Mouse (Mus musculus): ENCODE measurements around the gene Baiap2. TPM values are rescaled to one million over a fixed set of nuclear protein-coding genes. Genes with fewer than 3 reads are reported as not detected.

Baiap2 gene
- polyA plus RNA-seq, 1 experiment from 2014 or later, result 22.3 TPM

DNA sequence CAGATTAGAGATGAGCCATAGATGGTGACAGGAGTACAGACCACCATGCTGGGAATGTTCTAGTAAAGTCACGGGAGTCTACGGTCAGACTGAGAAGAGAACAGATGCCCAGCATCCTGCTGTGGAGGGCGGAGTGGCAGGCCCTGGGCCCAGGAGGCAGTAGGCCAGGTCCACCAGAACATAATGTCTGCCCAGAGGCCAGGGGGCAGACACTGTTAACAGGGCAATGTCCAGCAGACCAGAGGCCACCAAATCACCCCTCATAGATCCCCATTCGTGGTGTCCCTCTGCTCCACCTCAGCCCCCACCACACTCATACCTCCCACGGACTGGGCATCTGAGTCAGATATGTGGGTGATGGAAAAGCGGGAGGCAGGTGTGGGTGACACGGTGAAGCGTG lies 66.4 kb downstream of the Baiap2 start:
- 67% methylated on average over 8 of the region's 8 CpGs for WGBS
- Histone ChIP-seq H3K27me3 (peaks cover 21% of the 10 kb centered on the region), H3K4me1 (peaks cover 23% of the 10 kb centered on the region), H3K9ac (no peak overlapping the region), H3K4me2 (no peak overlapping the region), H3K4me3 (replicated peaks) (no peak overlapping the region), H3K27ac (no peak overlapping the region), H3K9me3 (replicated peaks) (no peaks in the 10 kb centered on the region), H3K36me3 (peaks cover 4% of the 10 kb centered on the region)
- no peak for ATAC-seq (replicated peaks; ENCODE audit: low FRiP score)

GRCm38 (mm10) chr11:120009937-120010336 lies 67.4 kb downstream of the Baiap2 start:
- Histone ChIP-seq H3K9me3 (replicated peaks) (no peaks in the 10 kb centered on the region), H3K27ac (no peak overlapping the region), H3K36me3 (peaks cover 4% of the 10 kb centered on the region), H3K4me3 (replicated peaks) (no peak overlapping the region), H3K4me1 (peaks cover 23% of the 10 kb centered on the region), H3K9ac (no peak overlapping the region), H3K4me2 (no peak overlapping the region), H3K27me3 (peaks cover 21% of the 10 kb centered on the region)
- WGBS, result 82% methylated on average over 20 of the region's 20 CpGs
- ATAC-seq (replicated peaks; ENCODE audit: low FRiP score), result no peak

- H3K9ac ChIP-seq, result 0 out of 2 replicates have a peak overlapping the region, but pooled peaks have one; percentile 21
These were observed 68.7 kb downstream of the Baiap2 start for GRCm38 (mm10) chr11:120011114-120011760.

DNA sequence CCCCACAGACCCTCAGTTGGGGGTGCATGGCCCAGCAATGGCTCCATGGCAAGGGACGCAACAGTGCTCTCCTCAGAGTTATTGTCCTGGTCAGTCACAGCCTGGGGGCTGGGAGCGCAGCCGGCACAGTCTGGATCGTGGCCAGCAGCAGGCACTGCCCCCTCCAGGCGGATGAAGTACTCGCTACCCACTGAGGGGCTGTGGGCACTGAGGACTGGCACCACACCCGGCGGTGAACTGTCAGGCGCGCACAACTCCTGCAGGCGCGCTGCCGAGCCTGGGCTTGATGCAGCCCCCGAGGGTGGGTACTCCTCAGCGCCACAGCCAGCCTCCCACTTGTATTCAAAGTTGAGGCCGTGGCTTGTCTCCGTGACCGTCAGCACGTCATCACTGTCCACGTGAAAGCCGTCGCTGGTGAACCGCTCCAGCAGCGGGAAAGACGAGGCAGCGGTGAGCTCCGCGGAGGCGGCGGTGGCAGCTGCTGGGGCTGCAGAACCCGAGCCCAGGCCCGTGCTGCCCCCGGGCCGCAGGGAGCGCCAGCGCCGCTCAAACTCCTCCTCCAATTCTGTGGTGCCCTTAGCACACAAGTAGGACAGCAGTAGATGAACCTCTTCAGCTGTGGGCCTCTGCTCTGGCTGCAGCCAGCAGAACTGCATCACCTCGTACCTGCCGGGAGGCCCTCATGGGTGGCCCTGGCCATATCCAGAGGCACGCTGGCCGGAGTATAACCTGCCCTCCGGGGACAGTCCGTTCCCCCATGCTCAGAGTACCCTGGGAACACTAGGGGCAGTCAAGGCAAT lies 69.4 kb downstream of the Baiap2 start:
- H3K4me2 ChIP-seq, result peak overlapping the region; percentile 51
- H3K4me3 ChIP-seq (replicated peaks), result peak overlapping the region; percentile 21; the same call in 1 of the 2 replicates
- peak; percentile 17; the same call in 1 of the 2 replicates for ATAC-seq (replicated peaks; ENCODE audit: low FRiP score)
- no peaks in the 10 kb centered on the region for H3K9me3 ChIP-seq (replicated peaks)
- H3K27ac ChIP-seq, result no peak overlapping the region
- WGBS, result 40% methylated on average over 43 of the region's 43 CpGs
- peaks cover 21% of the 10 kb centered on the region for H3K27me3 ChIP-seq
- H3K9ac ChIP-seq, result 0 out of 2 replicates have a peak overlapping the region, but pooled peaks have one; percentile 21
- peaks cover 23% of the 10 kb centered on the region for H3K4me1 ChIP-seq
- no peaks in the 10 kb centered on the region for H3K36me3 ChIP-seq

More at GRCm38 (mm10) chr11:120011114-120011760, 68.7 kb downstream of the Baiap2 start:
- no peak for ATAC-seq (replicated peaks; ENCODE audit: low FRiP score)
- Histone ChIP-seq H3K4me2 (peak overlapping the region; percentile 51), H3K9me3 (replicated peaks) (no peaks in the 10 kb centered on the region), H3K27me3 (peaks cover 21% of the 10 kb centered on the region), H3K4me3 (replicated peaks) (0 out of 2 replicates have a peak overlapping the region, but pooled peaks have one; percentile 21), H3K27ac (no peak overlapping the region), H3K4me1 (peaks cover 23% of the 10 kb centered on the region), H3K36me3 (peaks cover 4% of the 10 kb centered on the region)
- WGBS, result 67% methylated on average over 11 of the region's 11 CpGs

DNA sequence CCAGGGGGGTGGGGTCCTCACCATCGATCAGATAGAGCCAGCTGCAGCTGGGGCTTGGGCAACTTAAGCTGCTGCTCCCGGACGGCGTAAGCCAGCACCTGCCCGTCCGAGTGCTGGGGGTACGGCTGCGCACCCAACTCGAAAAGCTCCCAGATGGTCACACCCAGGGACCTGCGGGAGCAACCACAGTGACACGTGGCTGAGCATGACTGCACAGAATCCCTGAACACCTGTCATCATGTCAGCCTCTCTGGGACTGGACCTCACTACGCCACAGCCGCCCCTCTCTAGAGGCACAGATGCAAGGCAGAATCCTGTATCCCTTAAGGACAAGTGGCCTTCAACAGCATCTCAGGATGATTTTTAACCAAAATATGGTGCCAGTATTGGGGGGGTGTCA lies 70.1 kb downstream of the Baiap2 start:
- H3K27me3 ChIP-seq, result peaks cover 21% of the 10 kb centered on the region
- ATAC-seq (replicated peaks; ENCODE audit: low FRiP score), result 0 out of 2 replicates have a peak, but pooled peaks have one; percentile 11
- H3K4me2 ChIP-seq, result no peak overlapping the region
- no peak overlapping the region for H3K9ac ChIP-seq
- H3K4me1 ChIP-seq, result peaks cover 23% of the 10 kb centered on the region
- H3K27ac ChIP-seq, result no peak overlapping the region
- no peaks in the 10 kb centered on the region for H3K36me3 ChIP-seq
- H3K9me3 ChIP-seq (replicated peaks), result no peaks in the 10 kb centered on the region
- 83% methylated on average over 13 of the region's 13 CpGs for WGBS
- H3K4me3 ChIP-seq (replicated peaks), result no peak overlapping the region

DNA sequence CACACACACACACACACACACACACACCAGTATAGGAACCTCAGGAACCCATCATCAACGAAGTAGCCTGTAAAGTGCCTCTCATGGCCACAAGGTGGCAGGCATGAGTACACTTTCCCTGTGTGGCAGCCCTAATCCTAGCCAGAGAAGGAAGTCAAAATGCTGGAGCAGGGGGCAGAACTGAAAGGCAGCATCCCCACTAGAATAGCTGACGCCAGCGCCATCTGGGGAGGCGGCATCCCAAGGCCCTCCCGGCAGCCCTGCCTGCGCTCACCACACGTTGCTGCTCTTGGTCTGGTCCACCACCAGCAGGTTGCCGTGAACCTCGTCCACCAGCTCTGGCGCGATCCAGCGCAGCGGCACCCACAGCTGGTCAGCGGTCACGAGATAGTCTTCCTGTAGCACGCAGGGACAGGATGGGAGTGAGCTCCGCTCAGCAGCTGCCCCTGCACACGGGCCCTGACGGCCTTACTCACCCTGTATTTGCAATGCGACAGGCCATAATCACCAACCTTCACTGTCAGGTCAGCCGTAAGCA lies 70.7 kb downstream of the Baiap2 start:
- Histone ChIP-seq H3K9ac (peak overlapping the region; percentile 52), H3K9me3 (replicated peaks) (no peaks in the 10 kb centered on the region), H3K27me3 (peaks cover 21% of the 10 kb centered on the region), H3K4me2 (peak overlapping the region; percentile 84), H3K4me1 (peaks cover 23% of the 10 kb centered on the region), H3K36me3 (no peaks in the 10 kb centered on the region), H3K4me3 (replicated peaks) (peak overlapping the region; percentile 39), H3K27ac (no peak overlapping the region)
- WGBS, result 13% methylated on average over 21 of the region's 21 CpGs
- peak; percentile 57; the same call in 1 of the 2 replicates for ATAC-seq (replicated peaks; ENCODE audit: low FRiP score)

- no peak overlapping the region for H3K4me2 ChIP-seq
- no peak overlapping the region for H3K27ac ChIP-seq
- no peaks in the 10 kb centered on the region for H3K36me3 ChIP-seq
- H3K9ac ChIP-seq, result no peak overlapping the region
- peaks cover 21% of the 10 kb centered on the region for H3K27me3 ChIP-seq
- H3K4me1 ChIP-seq, result peaks cover 32% of the 10 kb centered on the region
- no peak overlapping the region for H3K4me3 ChIP-seq (replicated peaks)
- no peak for ATAC-seq (replicated peaks; ENCODE audit: low FRiP score)
- 85% methylated on average over 4 of the region's 4 CpGs for WGBS
- H3K9me3 ChIP-seq (replicated peaks), result no peaks in the 10 kb centered on the region
These were observed 72.2 kb downstream of the Baiap2 start for GRCm38 (mm10) chr11:120014758-120015157.

GRCm38 (mm10) chr11:120017011-120017410 lies 74.4 kb downstream of the Baiap2 start:
- peaks cover 37% of the 10 kb centered on the region for H3K4me1 ChIP-seq
- WGBS, result 77% methylated on average over 8 of the region's 8 CpGs
- H3K36me3 ChIP-seq, result no peaks in the 10 kb centered on the region
- no peak overlapping the region for H3K27ac ChIP-seq
- H3K4me3 ChIP-seq (replicated peaks), result no peak overlapping the region
- H3K9me3 ChIP-seq (replicated peaks), result no peaks in the 10 kb centered on the region
- 0 out of 2 replicates have a peak, but pooled peaks cover 7% of the 10 kb centered on the region for H3K27me3 ChIP-seq
- ATAC-seq (replicated peaks; ENCODE audit: low FRiP score), result no peak
- H3K9ac ChIP-seq, result no peak overlapping the region
- no peak overlapping the region for H3K4me2 ChIP-seq

- Histone ChIP-seq H3K9me3 (replicated peaks) (no peaks in the 10 kb centered on the region), H3K27ac (no peak overlapping the region), H3K4me2 (no peak overlapping the region), H3K4me3 (replicated peaks) (no peak overlapping the region), H3K36me3 (no peaks in the 10 kb centered on the region), H3K4me1 (peaks cover 24% of the 10 kb centered on the region), H3K27me3 (no peaks in the 10 kb centered on the region), H3K9ac (no peak overlapping the region)
- no peak for ATAC-seq (replicated peaks; ENCODE audit: low FRiP score)
- WGBS, result 61% methylated on average over 23 of the region's 23 CpGs
These were observed 77.2 kb downstream of the Baiap2 start for GRCm38 (mm10) chr11:120019542-120020440.

DNA sequence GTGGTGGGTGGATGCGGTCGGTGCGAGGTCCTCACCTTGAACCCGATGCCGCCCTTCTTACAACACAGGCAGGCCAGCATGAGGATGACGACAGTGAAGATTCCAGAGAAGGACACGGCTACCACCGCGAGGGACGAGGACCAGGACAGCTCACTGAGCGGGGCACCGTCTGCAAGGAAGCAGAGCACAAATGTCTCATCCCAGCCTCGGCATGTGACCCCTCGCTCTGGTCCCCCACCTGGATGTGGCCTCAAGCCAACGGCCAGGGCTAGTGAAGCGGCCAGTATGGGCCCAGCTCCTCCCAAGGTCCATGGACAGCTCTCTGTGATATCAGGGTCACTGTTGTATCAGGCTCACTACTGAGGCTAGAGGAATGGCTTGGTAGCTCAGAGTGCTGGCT lies 78.8 kb downstream of the Baiap2 start:
- Histone ChIP-seq H3K27ac (no peak overlapping the region), H3K4me2 (no peak overlapping the region), H3K4me3 (replicated peaks) (no peak overlapping the region), H3K4me1 (peaks cover 26% of the 10 kb centered on the region), H3K9me3 (replicated peaks) (no peaks in the 10 kb centered on the region), H3K9ac (no peak overlapping the region), H3K36me3 (no peaks in the 10 kb centered on the region), H3K27me3 (no peaks in the 10 kb centered on the region)
- 92% methylated on average over 16 of the region's 16 CpGs for WGBS
- no peak for ATAC-seq (replicated peaks; ENCODE audit: low FRiP score)

- H3K36me3 ChIP-seq, result no peaks in the 10 kb centered on the region
- no peak overlapping the region for H3K27ac ChIP-seq
- H3K9me3 ChIP-seq (replicated peaks), result no peaks in the 10 kb centered on the region
- H3K4me2 ChIP-seq, result no peak overlapping the region
- WGBS, result 61% methylated on average over 8 of the region's 8 CpGs
- H3K9ac ChIP-seq, result no peak overlapping the region
- no peak for ATAC-seq (replicated peaks; ENCODE audit: low FRiP score)
- peaks cover 28% of the 10 kb centered on the region for H3K4me1 ChIP-seq
- H3K27me3 ChIP-seq, result no peaks in the 10 kb centered on the region
- H3K4me3 ChIP-seq (replicated peaks), result no peak overlapping the region
These were observed 79.7 kb downstream of the Baiap2 start for GRCm38 (mm10) chr11:120022216-120022615.

Data from kidney, embryonic 15.5 days (tissue).